Mouse (Mus musculus) megakaryocyte, embryonic 14.5 days (primary cell): Measurements from ENCODE around the gene Egln2.

ENCODE experiments used
- FLI1 ChIP-seq: IDR thresholded peaks from 2 replicates; pipeline ENCODE4 v1.6.1; 2012; ENCODE audit warnings: low read length, inconsistent platforms, mixed read lengths
- GATA1 ChIP-seq: IDR thresholded peaks from 3 replicates; pipeline ENCODE4 v1.6.1; 2012; ENCODE audit warnings: mixed read lengths, low read length, inconsistent platforms, borderline replicate concordance

GRCm38 (mm10) chr7:27174496-27174895 is 7.9 kb upstream of the Egln2 start:
- no peak for TF ChIP-seq FLI1
- TF ChIP-seq GATA1: no peak
